Mouse (Mus musculus) retina, embryonic 14.5 days (tissue): ENCODE data around the gene Robo4.

Source experiments
- DNase-seq: peaks from one replicate; pipeline ENCODE4 v3.0.0-alpha.2; 2015; ENCODE audit warnings: low spot score

Robo4 gene

DNA sequence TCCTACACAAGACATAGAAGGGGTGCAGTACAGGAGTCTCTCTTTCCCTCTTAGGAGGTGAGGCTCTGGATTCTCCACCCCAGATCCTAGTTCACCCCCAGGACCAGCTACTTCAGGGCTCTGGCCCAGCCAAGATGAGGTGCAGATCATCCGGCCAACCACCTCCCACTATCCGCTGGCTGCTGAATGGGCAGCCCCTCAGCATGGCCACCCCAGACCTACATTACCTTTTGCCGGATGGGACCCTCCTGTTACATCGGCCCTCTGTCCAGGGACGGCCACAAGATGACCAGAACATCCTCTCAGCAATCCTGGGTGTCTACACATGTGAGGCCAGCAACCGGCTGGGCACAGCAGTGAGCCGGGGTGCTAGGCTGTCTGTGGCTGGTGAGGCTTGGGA, 804 bp downstream of the Robo4 start:
- DNase-seq = no peak

- no peak for DNase-seq
Measured at GRCm38 (mm10) chr9:37403011-37403410, 1.3 kb downstream of the Robo4 start.

DNA sequence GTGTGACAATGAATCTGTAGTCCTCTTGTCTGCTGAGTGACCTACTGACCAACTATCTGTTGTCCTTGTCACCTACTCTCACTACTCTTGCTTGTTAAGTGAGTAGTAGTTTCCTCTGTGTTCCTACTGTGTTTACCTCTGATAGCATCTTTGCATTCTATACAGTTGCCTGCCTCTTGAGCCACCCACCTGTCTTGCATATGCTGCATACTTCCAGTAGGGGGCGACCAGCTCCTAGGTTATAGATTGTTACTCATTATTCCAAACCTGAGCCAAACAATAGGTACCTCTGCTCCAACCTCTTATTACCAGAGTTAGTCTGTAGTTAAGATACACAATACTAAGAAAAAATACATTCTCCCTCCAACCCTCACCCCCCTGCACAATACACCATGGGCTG, 4.7 kb downstream of the Robo4 start:
- peak; percentile 70 for DNase-seq

GRCm38 (mm10) chr9:37407850-37408502, 6.3 kb downstream of the Robo4 start:
- DNase-seq = peak; percentile 61

DNA sequence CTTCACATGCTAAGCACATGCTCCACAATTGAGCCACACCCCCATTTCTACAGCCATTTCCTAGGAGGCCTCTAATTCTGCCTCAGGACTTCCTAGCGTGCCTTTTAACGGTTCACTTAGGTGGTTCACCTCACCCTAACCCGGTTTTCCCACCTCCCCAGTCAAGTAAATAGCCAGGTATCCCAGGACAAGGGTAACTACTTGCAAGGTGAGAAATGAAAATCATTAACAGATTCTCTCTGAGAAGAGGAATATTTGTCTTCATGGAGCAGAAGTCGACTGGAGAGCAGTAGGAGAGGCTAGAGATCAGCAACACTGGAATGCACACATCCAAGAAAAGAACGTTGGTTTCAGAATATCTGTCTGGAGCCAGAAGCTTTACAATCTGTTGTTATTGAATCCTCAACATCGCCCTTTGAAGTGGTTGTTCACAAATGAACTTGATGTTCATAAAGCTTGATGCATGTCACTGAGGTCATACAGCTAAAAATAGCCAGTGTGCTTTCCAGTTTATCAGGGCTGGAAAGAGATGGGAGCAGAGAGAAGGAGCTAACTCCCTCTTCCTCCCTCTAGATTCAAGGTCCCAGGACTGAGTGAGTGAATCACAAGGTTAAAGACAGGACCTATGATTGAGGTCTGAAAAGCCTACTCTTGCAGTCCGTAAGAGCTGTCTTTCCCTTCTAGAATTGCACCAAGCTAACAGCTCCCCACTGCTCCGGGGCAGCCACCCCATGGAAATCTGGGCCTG, 8.2 kb downstream of the Robo4 start:
- DNase-seq = no peak

DNA sequence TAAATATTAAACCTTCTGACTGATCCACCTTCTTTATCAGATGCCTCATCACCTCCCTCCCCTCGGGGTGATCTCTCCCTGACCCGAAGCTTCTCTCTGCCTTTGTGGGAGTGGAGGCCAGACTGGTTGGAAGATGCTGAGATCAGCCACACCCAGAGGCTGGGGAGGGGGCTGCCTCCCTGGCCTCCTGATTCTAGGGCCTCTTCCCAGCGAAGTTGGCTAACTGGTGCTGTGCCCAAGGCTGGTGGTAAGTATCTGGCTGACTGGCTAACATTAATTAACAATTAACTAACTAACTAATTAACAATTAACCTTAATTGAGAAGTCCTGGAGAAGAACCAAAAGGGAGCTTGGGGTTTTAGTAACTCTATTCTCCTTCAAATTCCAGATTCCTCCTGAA, 11.3 kb downstream of the Robo4 start:
- DNase-seq = no peak

DNA sequence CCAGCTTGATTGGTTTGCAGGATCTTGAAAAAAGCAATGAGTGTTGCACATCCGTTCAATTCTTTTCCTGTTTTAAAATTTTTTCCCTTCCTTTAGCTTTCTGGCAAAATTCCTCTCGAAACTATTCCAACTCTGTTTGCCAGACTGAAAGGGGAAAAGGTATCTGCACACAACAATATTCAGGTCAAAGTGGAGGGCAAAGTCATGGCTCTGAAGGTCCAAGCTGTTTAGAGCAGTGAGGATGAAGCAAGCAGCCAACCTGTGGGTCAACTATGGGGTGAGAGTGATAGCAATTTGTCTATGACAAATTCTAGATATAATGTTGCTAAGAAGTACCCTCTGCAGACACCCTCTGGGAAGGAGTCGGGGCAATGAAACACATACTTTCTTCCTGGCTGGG, 13.0 kb downstream of the Robo4 start:
- DNase-seq = no peak

GRCm38 (mm10) chr9:37418791-37419190, 17.1 kb downstream of the Robo4 start:
- DNase-seq = no peak

DNA sequence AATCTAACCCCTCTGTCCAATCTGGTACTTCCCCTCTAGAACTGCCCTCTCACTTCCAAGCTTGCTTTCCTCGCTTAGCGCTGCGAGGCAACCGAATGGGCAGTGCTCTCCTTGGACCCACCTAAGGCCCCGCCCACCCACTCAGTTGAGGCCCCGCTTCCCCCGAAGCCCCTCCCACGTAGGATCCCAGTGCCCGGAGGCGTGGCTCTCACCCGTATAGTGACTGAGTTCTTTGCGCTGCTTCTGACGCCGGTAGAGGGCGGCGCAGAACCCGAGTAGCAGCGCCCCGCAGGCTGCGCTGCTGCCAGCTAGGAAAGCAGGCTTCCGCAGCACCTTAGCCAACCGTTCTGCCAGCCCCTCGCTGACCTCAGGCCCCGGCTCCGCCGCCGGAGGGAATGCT, 19.0 kb downstream of the Robo4 start:
- peak; percentile 90 for DNase-seq

GRCm38 (mm10) chr9:37421239-37421638, 19.5 kb downstream of the Robo4 start:
- DNase-seq = no peak

GRCm38 (mm10) chr9:37429326-37429725, 27.6 kb downstream of the Robo4 start:
- DNase-seq = no peak

- peak; percentile 96 for DNase-seq
Measured at GRCm38 (mm10) chr9:37430582-37430981, 28.9 kb downstream of the Robo4 start.

DNA sequence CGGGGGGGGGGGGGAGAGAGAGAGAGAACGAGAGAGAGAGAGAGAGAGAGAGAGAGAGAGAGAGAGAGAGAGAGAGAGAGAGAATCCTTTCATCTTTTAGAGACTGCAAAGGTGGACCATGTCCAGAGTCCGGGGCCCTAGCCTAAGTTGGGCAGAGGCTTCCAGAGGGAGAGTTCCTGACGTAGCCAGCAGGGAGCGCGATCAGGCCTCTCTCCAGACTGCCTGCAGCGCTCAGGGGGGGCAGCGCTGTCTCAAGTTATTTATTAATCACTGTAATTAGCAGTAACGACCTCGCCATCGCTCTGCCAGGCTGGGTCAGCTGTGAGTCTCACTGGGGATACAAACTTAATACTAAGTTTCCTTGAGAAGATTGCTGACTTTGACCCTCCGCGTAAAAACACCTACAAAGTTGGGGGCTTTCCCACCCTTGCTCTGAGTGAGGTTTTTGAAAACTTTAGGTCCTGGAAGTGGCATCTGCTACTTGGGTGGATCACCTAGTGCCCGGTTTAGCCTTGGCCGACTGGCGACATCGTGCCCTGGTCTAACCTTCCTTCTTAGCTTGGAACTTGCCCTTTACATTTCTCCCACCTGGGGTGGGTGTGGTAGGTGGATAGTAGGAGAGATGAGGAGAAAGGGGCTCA, 30.4 kb downstream of the Robo4 start:
- peak; percentile 80 for DNase-seq

- DNase-seq = peak; percentile 34
Measured at GRCm38 (mm10) chr9:37432720-37433421, 31.2 kb downstream of the Robo4 start, which contains the start of gene Robo3. Gene Robo3, minus strand, starts transcription at chr9:37433246.

GRCm38 (mm10) chr9:37433823-37434560, 32.3 kb downstream of the Robo4 start:
- no peak for DNase-seq

- DNase-seq = no peak
Measured at GRCm38 (mm10) chr9:37434932-37435331, 33.2 kb downstream of the Robo4 start.

GRCm38 (mm10) chr9:37435616-37436015, 33.9 kb downstream of the Robo4 start:
- no peak for DNase-seq

- DNase-seq = no peak
Measured at GRCm38 (mm10) chr9:37437772-37438735, 36.4 kb downstream of the Robo4 start.

DNA sequence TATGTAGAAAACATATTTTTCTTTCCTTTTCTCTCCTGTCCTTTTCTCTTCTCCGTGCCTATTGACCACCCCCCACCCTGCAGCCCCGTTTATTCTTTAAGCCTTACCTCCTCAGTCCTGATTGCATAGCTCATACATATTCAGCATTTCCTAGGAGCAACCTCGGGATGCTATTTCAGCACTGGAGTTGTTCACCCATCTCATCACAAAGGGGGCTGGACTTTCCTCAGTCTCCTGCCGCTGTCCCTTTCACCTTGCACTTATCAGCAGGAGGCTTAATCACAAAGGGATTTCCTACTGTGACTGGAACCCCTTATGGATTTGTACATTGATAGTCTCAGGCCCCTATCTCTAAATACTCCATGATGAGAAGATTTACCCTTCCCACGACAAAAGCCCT, 50.7 kb downstream of the Robo4 start:
- DNase-seq = no peak

DNA sequence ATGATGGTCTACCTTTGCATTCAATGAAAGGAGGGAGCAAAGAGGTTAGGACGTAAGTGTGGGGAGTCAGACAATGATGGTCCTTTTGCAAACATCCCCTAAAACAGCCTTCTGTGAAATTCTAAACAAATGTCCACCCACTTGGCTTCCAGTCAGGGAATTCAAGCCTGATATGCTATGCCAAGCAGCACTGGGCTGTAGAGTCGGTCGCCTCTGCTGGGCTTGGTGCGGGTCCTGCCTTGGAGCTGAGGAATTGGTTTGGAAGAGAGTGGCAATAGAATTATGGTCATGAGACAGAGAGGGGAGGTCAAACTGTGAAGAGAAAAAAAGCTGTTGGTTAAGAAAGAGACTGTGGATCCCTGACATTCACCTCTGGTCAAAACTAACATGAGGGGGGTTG, 51.6 kb downstream of the Robo4 start:
- DNase-seq = no peak
